Mouse (Mus musculus): ENCODE measurements at regions not wholly inside any gene's neighbourhood (a gene's known extent, or its start where the extent isn't known, plus 50 kb on each side); places are given as distances from the start of the nearest gene placed in this dataset.

DNA sequence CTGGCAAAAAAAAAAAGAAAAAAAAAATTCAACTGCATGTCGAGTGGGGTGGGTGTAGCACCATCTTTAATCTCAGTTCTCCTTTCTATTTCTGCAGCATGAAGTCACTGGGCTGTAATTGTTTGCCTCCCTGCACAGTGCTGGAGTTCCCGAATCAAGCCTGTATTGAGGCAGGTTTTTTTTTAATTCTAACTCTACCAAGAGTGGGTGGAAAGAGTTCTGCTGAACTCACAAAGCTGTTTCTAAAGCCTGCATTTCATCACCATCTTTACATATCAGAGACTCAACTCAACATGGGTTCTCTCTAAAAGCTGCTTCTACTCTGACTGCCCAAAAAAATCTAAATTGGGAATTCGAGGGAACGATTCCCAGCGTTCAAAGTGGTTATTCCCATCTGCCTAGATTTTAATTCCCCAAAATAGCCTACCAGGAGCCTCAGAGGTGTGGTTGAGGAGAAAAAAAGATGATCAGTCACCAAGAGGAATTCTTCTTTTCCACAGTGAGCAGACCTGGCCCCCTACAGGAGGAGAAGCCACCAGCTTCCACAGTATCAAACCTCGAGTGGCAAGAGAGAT lies 160.4 kb upstream of the Cdh5 start:
- Histone ChIP-seq H3K4me2 (replicated peaks) (no peak overlapping the region), H3K27ac (no peak overlapping the region), H3K4me1 (replicated peaks; ENCODE audit: control insufficient read depth, insufficient read depth, low read length) (no peaks in the 10 kb centered on the region), H3K36me3 (replicated peaks; ENCODE audit: control insufficient read depth, insufficient read depth) (no peaks in the 10 kb centered on the region), H3K27me3 (ENCODE audit: control insufficient read depth, insufficient read depth, low read length) (no peaks in the 10 kb centered on the region; the same call in 1 of the 2 replicates), H3K9ac (no peak overlapping the region), H3K9me3 (ENCODE audit: control insufficient read depth, low read length) (0 out of 2 replicates have a peak, but pooled peaks cover 5% of the 10 kb centered on the region), H3K4me3 (replicated peaks; ENCODE audit: low read length) (no peak overlapping the region)
- 92% methylated on average over 6 of the region's 6 CpGs for WGBS
- no peak for ATAC-seq (ENCODE audit: low FRiP score)
- no peak for DNase-seq (ENCODE audit: low spot score)

DNA sequence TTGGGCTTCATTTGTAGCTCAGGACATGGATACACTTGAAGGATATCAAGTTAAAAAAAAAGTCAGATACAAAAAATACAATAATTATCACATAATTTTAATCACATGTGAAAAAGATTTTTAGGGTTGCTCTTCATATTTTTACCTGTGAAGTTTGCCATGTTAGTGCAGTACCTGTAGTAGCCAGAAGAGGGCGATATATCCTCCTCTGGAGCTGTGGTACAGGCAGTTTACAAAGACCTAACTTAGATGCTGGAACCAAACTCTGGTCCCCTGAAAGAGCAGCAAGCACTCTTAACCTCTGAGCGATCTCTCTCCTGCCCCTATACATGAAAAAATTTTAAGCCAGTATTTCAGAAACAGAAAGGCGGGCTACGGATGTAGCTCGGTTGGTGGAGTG lies 153.0 kb upstream of the Cdh5 start:
- no peaks in the 10 kb centered on the region for H3K27me3 ChIP-seq (ENCODE audit: control insufficient read depth, insufficient read depth, low read length)

DNA sequence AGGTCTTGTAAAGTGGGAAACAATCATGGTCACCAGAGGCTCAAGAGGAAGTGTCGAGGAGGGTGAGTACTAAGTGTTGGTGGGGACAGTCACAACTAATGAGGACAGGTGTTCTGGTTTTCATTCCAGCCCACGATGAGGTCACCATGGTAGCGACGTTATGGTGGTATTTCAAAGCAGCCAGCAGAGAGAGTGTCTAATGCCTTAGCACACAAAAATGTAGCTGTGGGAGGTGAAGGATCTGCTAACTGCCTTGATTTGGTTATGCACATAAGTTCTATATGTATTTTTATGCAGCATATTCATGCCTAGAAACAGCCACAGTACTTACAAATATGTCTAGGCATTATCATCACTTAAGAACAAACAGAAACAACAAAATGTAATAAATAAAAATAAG lies 151.0 kb upstream of the Cdh5 start:
- H3K4me2 ChIP-seq (replicated peaks), result no peak overlapping the region
- H3K27me3 ChIP-seq (ENCODE audit: control insufficient read depth, insufficient read depth, low read length), result no peaks in the 10 kb centered on the region
- no peaks in the 10 kb centered on the region for H3K9me3 ChIP-seq (ENCODE audit: control insufficient read depth, low read length)
- H3K9ac ChIP-seq, result no peak overlapping the region
- 85% methylated on average over 4 of the region's 4 CpGs for WGBS
- no peak overlapping the region for H3K27ac ChIP-seq
- no peak for ATAC-seq (ENCODE audit: low FRiP score)
- H3K4me1 ChIP-seq (replicated peaks; ENCODE audit: control insufficient read depth, insufficient read depth, low read length), result no peaks in the 10 kb centered on the region
- DNase-seq (ENCODE audit: low spot score), result no peak
- no peaks in the 10 kb centered on the region for H3K36me3 ChIP-seq (replicated peaks; ENCODE audit: control insufficient read depth, insufficient read depth)
- H3K4me3 ChIP-seq (replicated peaks; ENCODE audit: low read length), result no peak overlapping the region

More for the DNA sequence above, 153.0 kb upstream of the Cdh5 start:
- Histone ChIP-seq H3K4me1 (replicated peaks; ENCODE audit: control insufficient read depth, insufficient read depth, low read length) (no peaks in the 10 kb centered on the region), H3K4me2 (replicated peaks) (no peak overlapping the region), H3K9ac (no peak overlapping the region), H3K36me3 (replicated peaks; ENCODE audit: control insufficient read depth, insufficient read depth) (no peaks in the 10 kb centered on the region), H3K4me3 (replicated peaks; ENCODE audit: low read length) (no peak overlapping the region), H3K27ac (no peak overlapping the region), H3K9me3 (ENCODE audit: control insufficient read depth, low read length) (no peaks in the 10 kb centered on the region)
- WGBS, result 81% methylated on average over 5 of the region's 5 CpGs
- DNase-seq (ENCODE audit: low spot score) (no peak), ATAC-seq (ENCODE audit: low FRiP score) (no peak)

DNA sequence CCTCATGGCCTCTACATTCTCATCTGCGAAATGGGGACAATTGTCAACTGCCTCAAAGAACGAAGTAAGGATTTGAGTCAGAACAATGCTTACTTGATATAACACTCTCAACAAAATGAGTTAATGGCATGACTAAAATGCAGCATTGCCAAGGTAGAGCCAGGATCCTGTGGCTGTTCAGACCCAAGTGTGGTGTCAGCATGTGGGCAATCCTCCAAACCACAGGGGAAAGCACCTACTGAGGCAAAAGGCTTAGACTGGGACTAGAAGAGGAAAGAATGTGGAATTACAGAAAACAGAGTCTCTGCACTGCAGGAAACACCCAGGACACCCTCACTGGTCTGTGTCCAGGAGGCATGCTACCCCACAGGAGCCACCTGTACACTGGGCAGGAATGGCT lies 147.8 kb upstream of the Cdh5 start:
- H3K36me3 ChIP-seq (replicated peaks; ENCODE audit: control insufficient read depth, insufficient read depth), result no peaks in the 10 kb centered on the region
- no peak overlapping the region for H3K27ac ChIP-seq
- no peaks in the 10 kb centered on the region for H3K4me1 ChIP-seq (replicated peaks; ENCODE audit: control insufficient read depth, insufficient read depth, low read length)
- no peak for ATAC-seq (ENCODE audit: low FRiP score)
- no peak overlapping the region for H3K4me3 ChIP-seq (replicated peaks; ENCODE audit: low read length)
- no peaks in the 10 kb centered on the region for H3K9me3 ChIP-seq (ENCODE audit: control insufficient read depth, low read length)
- H3K27me3 ChIP-seq (ENCODE audit: control insufficient read depth, insufficient read depth, low read length), result no peaks in the 10 kb centered on the region
- DNase-seq (ENCODE audit: low spot score), result no peak
- no peak overlapping the region for H3K4me2 ChIP-seq (replicated peaks)
- WGBS, result 94% methylated on average over 2 of the region's 2 CpGs
- H3K9ac ChIP-seq, result no peak overlapping the region

DNA sequence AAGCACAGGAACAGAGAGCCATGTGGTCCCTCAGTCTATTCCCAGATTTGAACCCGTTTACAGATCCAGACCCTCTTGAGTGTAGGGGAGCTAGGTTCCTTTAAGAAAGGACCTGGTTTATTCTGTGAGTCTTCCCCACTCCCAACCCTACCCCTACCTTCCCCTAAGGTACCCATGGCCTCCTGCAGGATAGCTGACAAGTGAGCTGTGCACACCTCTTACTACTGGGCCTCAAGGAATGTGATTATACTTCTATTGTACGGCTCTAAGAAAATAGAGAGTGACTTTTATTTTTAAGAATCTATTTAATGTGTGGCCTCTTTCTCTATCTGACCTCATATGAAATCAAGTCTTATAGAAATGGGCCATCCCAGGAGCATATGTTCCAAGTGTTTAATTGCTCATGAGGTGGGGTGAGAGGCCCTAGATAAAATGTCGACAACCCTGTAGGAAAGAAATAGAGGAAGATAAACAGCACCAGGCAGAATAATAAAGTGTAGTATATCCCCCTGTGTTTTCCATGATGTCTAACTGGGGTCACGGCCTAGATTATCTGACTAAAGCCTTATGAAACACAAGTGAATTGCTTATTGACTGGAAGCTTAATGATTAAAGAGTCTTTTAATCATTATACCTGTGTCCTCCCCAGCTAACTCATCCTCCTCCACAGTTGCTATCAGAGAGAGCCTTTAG lies 145.7 kb upstream of the Cdh5 start:
- WGBS, result 88% methylated on average over 4 of the region's 4 CpGs
- H3K27ac ChIP-seq, result no peak overlapping the region
- H3K36me3 ChIP-seq (replicated peaks; ENCODE audit: control insufficient read depth, insufficient read depth), result no peaks in the 10 kb centered on the region
- ATAC-seq (ENCODE audit: low FRiP score) (no peak), DNase-seq (ENCODE audit: low spot score) (no peak)
- H3K9me3 ChIP-seq (ENCODE audit: control insufficient read depth, low read length), result no peaks in the 10 kb centered on the region
- no peak overlapping the region for H3K4me2 ChIP-seq (replicated peaks)
- no peaks in the 10 kb centered on the region for H3K27me3 ChIP-seq (ENCODE audit: control insufficient read depth, insufficient read depth, low read length)
- no peak overlapping the region for H3K4me3 ChIP-seq (replicated peaks; ENCODE audit: low read length)
- H3K9ac ChIP-seq, result no peak overlapping the region
- H3K4me1 ChIP-seq (replicated peaks; ENCODE audit: control insufficient read depth, insufficient read depth, low read length), result no peaks in the 10 kb centered on the region

DNA sequence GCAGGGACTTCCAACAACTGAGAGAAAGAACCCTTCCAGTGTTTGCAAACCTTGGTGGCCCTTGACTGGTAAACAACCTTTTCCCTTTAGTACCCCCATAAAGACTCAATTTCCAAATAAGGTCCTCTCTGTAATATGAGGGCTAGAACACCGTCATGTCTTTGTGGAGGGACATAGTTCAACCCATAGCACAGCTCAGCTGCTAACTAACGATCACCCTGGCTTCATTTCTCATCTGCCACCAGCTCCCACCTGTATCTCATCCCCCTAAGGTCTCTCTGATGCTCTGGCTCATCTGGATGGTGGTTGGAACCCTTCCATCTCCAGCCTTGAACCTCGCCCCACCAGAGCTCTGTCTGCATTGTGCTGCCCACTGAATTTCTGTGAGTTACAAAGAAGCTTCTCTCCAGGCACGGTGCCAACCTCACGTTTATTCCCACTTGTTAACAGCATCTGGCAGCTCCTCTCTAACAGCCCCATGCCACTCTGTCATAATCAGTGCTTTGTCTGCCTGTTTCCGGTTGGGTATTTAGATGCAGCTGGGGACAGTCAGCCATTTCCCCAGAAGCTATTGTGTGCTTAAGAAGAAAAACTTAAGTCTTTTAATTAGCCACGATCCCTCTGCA lies 137.0 kb upstream of the Cdh5 start:
- DNase-seq (ENCODE audit: low spot score) (peak; percentile 54), ATAC-seq (ENCODE audit: low FRiP score) (peak; percentile 77)
- H3K9ac ChIP-seq, result no peak overlapping the region
- no peak overlapping the region for H3K4me2 ChIP-seq (replicated peaks)
- no peaks in the 10 kb centered on the region for H3K36me3 ChIP-seq (replicated peaks; ENCODE audit: control insufficient read depth, insufficient read depth)
- no peak overlapping the region for H3K27ac ChIP-seq
- WGBS, result 48% methylated on average over 7 of the region's 7 CpGs
- no peaks in the 10 kb centered on the region for H3K27me3 ChIP-seq (ENCODE audit: control insufficient read depth, insufficient read depth, low read length)
- H3K4me1 ChIP-seq (replicated peaks; ENCODE audit: control insufficient read depth, insufficient read depth, low read length), result no peaks in the 10 kb centered on the region
- H3K9me3 ChIP-seq (ENCODE audit: control insufficient read depth, low read length), result no peaks in the 10 kb centered on the region
- H3K4me3 ChIP-seq (replicated peaks; ENCODE audit: low read length), result no peak overlapping the region

DNA sequence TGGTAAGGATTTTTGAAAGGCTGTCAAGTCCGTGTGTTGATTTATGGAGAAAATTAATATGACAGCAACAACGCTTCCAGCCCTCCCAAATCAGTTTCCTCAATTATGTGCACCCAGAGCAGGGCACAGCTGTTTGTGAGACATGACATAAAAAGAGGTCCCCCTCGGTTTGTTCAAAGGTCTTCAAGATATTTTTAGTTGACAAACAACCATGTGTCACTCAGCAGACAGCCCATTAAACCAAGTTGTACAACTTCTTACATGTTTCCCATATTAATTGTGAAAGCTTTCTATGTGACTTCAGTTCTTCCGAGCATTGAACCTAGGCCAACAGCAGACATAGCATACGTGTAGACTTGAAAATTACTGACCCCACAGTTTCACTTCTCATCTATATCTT lies 131.5 kb upstream of the Cdh5 start:
- Histone ChIP-seq H3K4me2 (replicated peaks) (no peak overlapping the region), H3K27ac (no peak overlapping the region), H3K27me3 (ENCODE audit: control insufficient read depth, insufficient read depth, low read length) (no peaks in the 10 kb centered on the region), H3K4me3 (replicated peaks; ENCODE audit: low read length) (no peak overlapping the region), H3K9me3 (ENCODE audit: control insufficient read depth, low read length) (no peaks in the 10 kb centered on the region), H3K4me1 (replicated peaks; ENCODE audit: control insufficient read depth, insufficient read depth, low read length) (no peaks in the 10 kb centered on the region), H3K9ac (no peak overlapping the region), H3K36me3 (replicated peaks; ENCODE audit: control insufficient read depth, insufficient read depth) (no peaks in the 10 kb centered on the region)
- ATAC-seq (ENCODE audit: low FRiP score) (no peak), DNase-seq (ENCODE audit: low spot score) (no peak)
- WGBS, result 84% methylated on average over 5 of the region's 5 CpGs

DNA sequence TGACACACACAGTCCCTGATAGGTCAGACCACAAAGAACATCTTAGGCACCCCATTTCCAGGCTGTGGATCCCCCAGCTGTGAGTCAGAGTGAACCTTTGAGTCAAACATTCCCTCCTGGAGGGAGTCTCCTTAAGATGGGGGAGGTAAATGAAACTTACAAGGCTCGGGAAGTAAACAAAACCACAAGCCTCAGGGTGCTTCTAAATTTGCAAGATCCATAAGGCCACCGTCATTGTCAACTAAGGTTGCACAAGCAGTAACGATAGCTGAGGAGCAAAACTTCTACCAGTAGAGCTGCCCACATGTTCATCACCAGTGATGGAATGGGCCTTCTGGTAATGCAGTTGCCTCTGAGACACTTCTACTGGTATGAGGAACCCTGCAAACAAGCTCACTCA lies 130.9 kb upstream of the Cdh5 start:
- Histone ChIP-seq H3K9ac (no peak overlapping the region), H3K9me3 (ENCODE audit: control insufficient read depth, low read length) (no peaks in the 10 kb centered on the region), H3K4me1 (replicated peaks; ENCODE audit: control insufficient read depth, insufficient read depth, low read length) (no peaks in the 10 kb centered on the region), H3K4me3 (replicated peaks; ENCODE audit: low read length) (no peak overlapping the region), H3K27ac (no peak overlapping the region), H3K27me3 (ENCODE audit: control insufficient read depth, insufficient read depth, low read length) (no peaks in the 10 kb centered on the region), H3K36me3 (replicated peaks; ENCODE audit: control insufficient read depth, insufficient read depth) (no peaks in the 10 kb centered on the region), H3K4me2 (replicated peaks) (no peak overlapping the region)
- no peak for ATAC-seq (ENCODE audit: low FRiP score)
- no peak for DNase-seq (ENCODE audit: low spot score)
- 87% methylated on average over 3 of the region's 3 CpGs for WGBS

DNA sequence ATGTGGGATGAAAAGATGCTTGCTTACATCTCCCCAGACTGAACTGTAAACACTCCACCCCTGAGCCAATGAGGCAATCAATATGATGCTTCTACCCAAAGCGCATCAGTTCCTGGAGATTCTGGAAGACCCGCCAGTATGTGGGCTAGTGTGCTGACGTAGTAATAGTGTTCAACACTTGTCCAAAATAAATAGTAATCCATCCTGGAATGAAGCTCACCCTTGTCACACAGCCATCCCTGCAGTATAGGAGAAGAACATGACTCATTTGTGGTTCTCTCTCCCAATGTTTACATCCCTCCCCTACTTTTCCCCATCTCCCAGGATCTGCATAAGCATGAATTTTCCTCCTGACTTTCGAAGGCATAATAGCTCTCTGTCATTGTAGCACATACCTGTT lies 130.5 kb upstream of the Cdh5 start:
- H3K4me3 ChIP-seq (replicated peaks; ENCODE audit: low read length), result no peak overlapping the region
- no peak overlapping the region for H3K4me2 ChIP-seq (replicated peaks)
- no peaks in the 10 kb centered on the region for H3K36me3 ChIP-seq (replicated peaks; ENCODE audit: control insufficient read depth, insufficient read depth)
- DNase-seq (ENCODE audit: low spot score), result no peak
- H3K27ac ChIP-seq, result no peak overlapping the region
- no peaks in the 10 kb centered on the region for H3K4me1 ChIP-seq (replicated peaks; ENCODE audit: control insufficient read depth, insufficient read depth, low read length)
- no peak overlapping the region for H3K9ac ChIP-seq
- H3K27me3 ChIP-seq (ENCODE audit: control insufficient read depth, insufficient read depth, low read length), result no peaks in the 10 kb centered on the region
- no peaks in the 10 kb centered on the region for H3K9me3 ChIP-seq (ENCODE audit: control insufficient read depth, low read length)
- WGBS, result 97% methylated on average over 4 of the region's 4 CpGs
- ATAC-seq (ENCODE audit: low FRiP score), result no peak

Measured in hindbrain, embryonic 14.5 days (tissue).